Mouse (Mus musculus) heart, embryonic 15.5 days (tissue): ENCODE data around the gene Hist1h4b. TPM values are rescaled to one million over a fixed set of nuclear protein-coding genes. Genes with fewer than 3 reads are reported as not detected.
"Not testable (repeated sequence)": the region's sequence is repeated elsewhere in the genome, so short reads cannot be mapped to it uniquely, and the experiment has no call there.

Source experiments
- ATAC-seq: fragments of 200-750 bp; cut with Nextera tagmentation; replicated peaks from 2 replicates; pipeline ENCODE4 v1.8.0; 2017; ENCODE audit warnings: low read depth, moderate TSS enrichment; ENCODE audit not compliant: insufficient number of reproducible peaks, insufficient read depth, low FRiP score
- H3K27ac ChIP-seq: fragments of 300-500 bp; sonication (generic); 2 replicates; pipeline ENCODE4 v1.5.1; 2015; ENCODE audit warnings: mild to moderate bottlenecking, inconsistent platforms
- H3K27me3 ChIP-seq: fragments of 300-500 bp; sonication (generic); 2 replicates; pipeline ENCODE4 v1.6.1; 2015; ENCODE audit warnings: inconsistent platforms
- H3K36me3 ChIP-seq: fragments of 300-500 bp; sonication (generic); 2 replicates; pipeline ENCODE4 v1.6.1; 2015; ENCODE audit warnings: mild to moderate bottlenecking, inconsistent platforms
- H3K4me1 ChIP-seq: fragments of 300-500 bp; sonication (generic); replicated peaks from 2 replicates; pipeline ENCODE4 v1.6.1; 2015; ENCODE audit warnings: inconsistent platforms
- H3K4me2 ChIP-seq: fragments of 300-500 bp; sonication (generic); 2 replicates; pipeline ENCODE4 v1.6.1; 2015; ENCODE audit warnings: inconsistent platforms, mild to moderate bottlenecking, moderate library complexity
- H3K4me3 ChIP-seq: fragments of 300-500 bp; sonication (generic); 2 replicates; pipeline ENCODE4 v1.5.1; 2015; ENCODE audit warnings: mild to moderate bottlenecking, inconsistent platforms
- H3K9ac ChIP-seq: fragments of 300-500 bp; sonication (generic); 2 replicates; pipeline ENCODE4 v1.6.1; 2015; ENCODE audit warnings: mild to moderate bottlenecking, inconsistent platforms
- H3K9me3 ChIP-seq: fragments of 300-500 bp; sonication (generic); replicated peaks from 2 replicates; pipeline ENCODE4 v1.6.1; 2016; ENCODE audit warnings: inconsistent platforms
- WGBS: fragments of 180-500 bp; shearing (Covaris S2); methylation state at CpG from one replicate; pipeline ENCODE4 v1.1.7; 2015; ENCODE audit warnings: mixed read lengths; 5-methylcytosine and 5-hydroxymethylcytosine counted together
- polyA plus RNA-seq: library from polyadenylated mRNA; unstranded; fragments of >200 nt; fragmentation: Nextera tagmentation; extraction: Ambion mirVana; gene quantifications from 2 replicates; pipeline ENCODE4 v1.2.1, GENCODE M21; 2015

The Hist1h4b gene
- polyA plus RNA-seq, 1 experiment from 2014 or later: 1.7 TPM

GRCm38 (mm10) chr13:23750839-23751477 lies 5.9 kb upstream of the Hist1h4b start, which contains the start of gene Hist1h2ab:
Hist1h2ab (plus strand) TSS chr13:23751126.
- ATAC-seq: peak; percentile 20; the same call in 1 of the 2 replicates
- not testable (repeated sequence) for H3K27me3 ChIP-seq, H3K9me3 ChIP-seq, H3K36me3 ChIP-seq
- H3K27ac ChIP-seq: peak within 1 kb of the TSS; percentile 94
- peak within 1 kb of the TSS; percentile 59 for H3K9ac ChIP-seq
- peaks cover 17% of the 10 kb centered on the region for H3K4me1 ChIP-seq
- peak within 1 kb of the TSS; percentile 79 for H3K4me2 ChIP-seq
- 2% methylated on average over 35 of the region's 47 CpGs for WGBS
- H3K4me3 ChIP-seq: peak within 1 kb of the TSS; percentile 50

- no peaks in the 10 kb centered on the region for H3K9me3 ChIP-seq
- peak overlapping the region; percentile 59 for H3K9ac ChIP-seq
- no peak for ATAC-seq
- 2% methylated on average over 11 of the region's 11 CpGs for WGBS
- peak overlapping the region; percentile 79 for H3K4me2 ChIP-seq
- no peaks in the 10 kb centered on the region for H3K27me3 ChIP-seq
- H3K4me3 ChIP-seq: peak overlapping the region; percentile 50
- peaks cover 17% of the 10 kb centered on the region for H3K4me1 ChIP-seq
- peak overlapping the region; percentile 94 for H3K27ac ChIP-seq
- no peaks in the 10 kb centered on the region for H3K36me3 ChIP-seq
Measured at GRCm38 (mm10) chr13:23751478-23751956, 5.3 kb upstream of the Hist1h4b start.

GRCm38 (mm10) chr13:23752067-23752741 lies 4.6 kb upstream of the Hist1h4b start, which contains the start of gene Hist1h3b:
Hist1h3b (plus strand) TSS chr13:23752267.
- peak; percentile 83 for ATAC-seq

GRCm38 (mm10) chr13:23752742-23753172 lies 4.1 kb upstream of the Hist1h4b start:
- Histone ChIP-seq H3K4me3 (peak overlapping the region; percentile 41), H3K27ac (peak overlapping the region; percentile 68), H3K9me3 (no peaks in the 10 kb centered on the region), H3K27me3 (no peaks in the 10 kb centered on the region), H3K4me2 (peak overlapping the region; percentile 79), H3K36me3 (no peaks in the 10 kb centered on the region), H3K9ac (peak overlapping the region; percentile 52), H3K4me1 (peaks cover 17% of the 10 kb centered on the region)
- 11% methylated on average over 6 of the region's 6 CpGs for WGBS
- ATAC-seq: no peak

More at GRCm38 (mm10) chr13:23752067-23752741, 4.6 kb upstream of the Hist1h4b start, which contains the start of gene Hist1h3b:
- WGBS: under 1% methylated on average over 16 of the region's 47 CpGs
- not testable (repeated sequence) for H3K27me3 ChIP-seq, H3K9me3 ChIP-seq, H3K36me3 ChIP-seq
- peak within 1 kb of the TSS; percentile 59 for H3K9ac ChIP-seq
- H3K27ac ChIP-seq: peak within 1 kb of the TSS; percentile 94
- peak within 1 kb of the TSS; percentile 50 for H3K4me3 ChIP-seq
- peak within 1 kb of the TSS; percentile 79 for H3K4me2 ChIP-seq
- peaks cover 15% of the 10 kb centered on the region for H3K4me1 ChIP-seq

GRCm38 (mm10) chr13:23753314-23754078 lies 3.3 kb upstream of the Hist1h4b start:
- H3K27ac ChIP-seq: peak overlapping the region; percentile 3; the same call in 1 of the 2 replicates
- no peak overlapping the region for H3K9ac ChIP-seq
- ATAC-seq: no peak
- peaks cover 13% of the 10 kb centered on the region for H3K4me1 ChIP-seq
- no peaks in the 10 kb centered on the region for H3K36me3 ChIP-seq
- 57% methylated on average over 4 of the region's 4 CpGs for WGBS
- no peaks in the 10 kb centered on the region for H3K9me3 ChIP-seq
- no peak overlapping the region for H3K4me3 ChIP-seq
- peak overlapping the region; percentile 79 for H3K4me2 ChIP-seq
- no peaks in the 10 kb centered on the region for H3K27me3 ChIP-seq

GRCm38 (mm10) chr13:23755000-23755399 lies 1.8 kb upstream of the Hist1h4b start:
- Histone ChIP-seq H3K9ac (no peak overlapping the region), H3K27ac (no peak overlapping the region), H3K4me1 (peaks cover 15% of the 10 kb centered on the region), H3K27me3 (no peaks in the 10 kb centered on the region), H3K36me3 (no peaks in the 10 kb centered on the region), H3K4me3 (no peak overlapping the region), H3K9me3 (no peaks in the 10 kb centered on the region), H3K4me2 (no peak overlapping the region)
- no peak for ATAC-seq

GRCm38 (mm10) chr13:23757211-23757773 lies 479 bp downstream of the Hist1h4b start:
- H3K36me3 ChIP-seq: no peaks in the 10 kb centered on the region
- H3K9ac ChIP-seq: peak overlapping the region; percentile 60
- 4% methylated on average over 18 of the region's 23 CpGs for WGBS
- peak overlapping the region; percentile 86 for H3K27ac ChIP-seq
- H3K4me3 ChIP-seq: peak overlapping the region; percentile 48
- peaks cover 23% of the 10 kb centered on the region for H3K4me1 ChIP-seq
- no peaks in the 10 kb centered on the region for H3K9me3 ChIP-seq
- H3K27me3 ChIP-seq: no peaks in the 10 kb centered on the region
- peak overlapping the region; percentile 73 for H3K4me2 ChIP-seq
- 0 out of 2 replicates have a peak, but pooled peaks have one; percentile 0 for ATAC-seq

GRCm38 (mm10) chr13:23757921-23758320 lies 1.1 kb downstream of the Hist1h4b start:
- ATAC-seq: no peak
- H3K27me3 ChIP-seq: no peaks in the 10 kb centered on the region
- H3K9ac ChIP-seq: no peak overlapping the region
- H3K4me2 ChIP-seq: peak overlapping the region; percentile 73; the same call in 1 of the 2 replicates
- no peaks in the 10 kb centered on the region for H3K9me3 ChIP-seq
- H3K27ac ChIP-seq: no peak overlapping the region
- WGBS: 53% methylated on average over 3 of the region's 3 CpGs
- no peaks in the 10 kb centered on the region for H3K36me3 ChIP-seq
- H3K4me3 ChIP-seq: no peak overlapping the region
- H3K4me1 ChIP-seq: peaks cover 22% of the 10 kb centered on the region

- Histone ChIP-seq H3K9ac (no peak overlapping the region), H3K4me1 (peaks cover 32% of the 10 kb centered on the region), H3K9me3 (no peaks in the 10 kb centered on the region), H3K27ac (no peak overlapping the region), H3K4me2 (no peak overlapping the region), H3K4me3 (no peak overlapping the region), H3K36me3 (no peaks in the 10 kb centered on the region), H3K27me3 (no peaks in the 10 kb centered on the region)
- WGBS: 83% methylated on average over 3 of the region's 3 CpGs
- no peak for ATAC-seq
Measured at GRCm38 (mm10) chr13:23759251-23759771, 2.5 kb downstream of the Hist1h4b start.

- no peak for ATAC-seq
- H3K36me3 ChIP-seq: no peaks in the 10 kb centered on the region
- WGBS: 61% methylated on average over 1 of the region's 1 CpGs
- peaks cover 34% of the 10 kb centered on the region for H3K4me1 ChIP-seq
- peak overlapping the region; percentile 95 for H3K27ac ChIP-seq
- peak overlapping the region; percentile 92 for H3K4me2 ChIP-seq
- H3K4me3 ChIP-seq: peak overlapping the region; percentile 68; the same call in 1 of the 2 replicates
- no peaks in the 10 kb centered on the region for H3K9me3 ChIP-seq
- no peaks in the 10 kb centered on the region for H3K27me3 ChIP-seq
- H3K9ac ChIP-seq: no peak overlapping the region
Measured at GRCm38 (mm10) chr13:23759916-23760239, 3.1 kb downstream of the Hist1h4b start.
